Mouse (Mus musculus): ENCODE measurements around the gene Fat3. TPM values are rescaled to one million over a fixed set of nuclear protein-coding genes. Genes with fewer than 3 reads are reported as not detected.

Gene Fat3
- polyA plus RNA-seq, 1 experiment from 2014 or later: 1.8 TPM

DNA sequence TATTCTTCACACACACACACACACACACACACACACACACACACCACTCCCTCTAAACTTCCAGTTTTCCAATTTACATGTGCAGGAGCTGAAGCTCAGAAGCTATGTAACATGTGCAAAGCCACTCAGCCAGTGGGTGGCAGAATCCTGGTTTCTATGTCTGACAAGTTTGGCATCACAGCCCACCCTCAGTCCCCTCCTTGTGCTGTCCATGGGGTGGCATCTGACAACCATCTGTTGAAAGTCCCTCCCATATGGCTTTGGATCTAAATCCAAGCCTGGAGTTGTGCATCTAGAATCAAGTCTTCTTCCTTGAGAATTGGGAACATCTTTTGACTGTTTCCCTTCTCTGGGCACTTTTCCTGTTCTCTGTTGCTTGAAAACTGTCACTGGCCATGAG lies 464.7 kb downstream of the Fat3 start:
- Histone ChIP-seq H3K4me2 (ENCODE audit: low read length) (no peak overlapping the region), H3K27ac (replicated peaks in 1 of 2; ENCODE audit: control insufficient read depth in 1 of 2, insufficient read depth in 1 of 2, low read depth in 2 of 2, low read length in 2 of 2) (no peak overlapping the region), H3K36me3 (ENCODE audit: control insufficient read depth, insufficient read depth, low read length) (no peaks in the 10 kb centered on the region), H3K9ac (ENCODE audit: low read length) (no peak overlapping the region), H3K9me3 (ENCODE audit: control insufficient read depth, low read length) (no peaks in the 10 kb centered on the region), H3K27me3 (ENCODE audit: control insufficient read depth, insufficient read depth, low read length) (no peaks in the 10 kb centered on the region), H3K4me3 (ENCODE audit: control insufficient read depth in 1 of 2, insufficient read depth in 1 of 2, low read depth in 1 of 2, low read length in 2 of 2) (no peak overlapping the region), H3K4me1 (ENCODE audit: control insufficient read depth in 2 of 2, insufficient read depth in 2 of 2, low read length in 2 of 2) (peaks cover 0 to 2% of the 10 kb centered on the region in 2 experiments; a peak in 2 of 4 replicates)
- ATAC-seq (ENCODE audit: insufficient number of reproducible peaks, insufficient read depth, low FRiP score, low read depth): no peak

GRCm38 (mm10) chr9:16029715-16030285 lies 471.3 kb downstream of the Fat3 start:
- WGBS: 88% methylated on average over 11 of the region's 11 CpGs
- no peak overlapping the region for H3K27ac ChIP-seq (replicated peaks in 1 of 2; ENCODE audit: control insufficient read depth in 1 of 2, insufficient read depth in 1 of 2, low read depth in 2 of 2, low read length in 2 of 2)
- no peaks in the 10 kb centered on the region for H3K4me1 ChIP-seq (ENCODE audit: control insufficient read depth in 2 of 2, insufficient read depth in 2 of 2, low read length in 2 of 2)

DNA sequence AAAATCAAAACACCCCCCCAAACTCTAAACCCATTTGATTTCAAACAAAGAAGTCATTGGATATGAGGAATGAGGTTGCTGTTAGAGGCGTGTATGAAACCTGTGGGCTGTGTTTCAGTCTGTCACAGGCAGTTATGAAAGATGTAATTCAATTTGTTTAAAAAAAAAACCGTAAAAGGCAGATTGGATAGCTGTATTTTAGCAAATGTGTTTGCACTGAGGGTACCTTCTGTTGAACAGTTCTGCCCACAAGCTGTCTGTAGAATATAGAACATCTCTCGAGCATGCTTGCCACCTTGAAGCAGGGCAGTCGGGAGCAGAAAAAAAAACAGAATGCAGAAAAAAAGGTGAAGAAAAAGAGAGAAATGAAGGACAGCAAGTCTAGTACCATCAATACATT lies 472.0 kb downstream of the Fat3 start:
- H3K36me3 ChIP-seq (ENCODE audit: control insufficient read depth, insufficient read depth, low read length): no peaks in the 10 kb centered on the region
- H3K9ac ChIP-seq (ENCODE audit: low read length): no peak overlapping the region
- 83% methylated on average over 4 of the region's 4 CpGs for WGBS
- no peak overlapping the region for H3K27ac ChIP-seq (replicated peaks in 1 of 2; ENCODE audit: control insufficient read depth in 1 of 2, insufficient read depth in 1 of 2, low read depth in 2 of 2, low read length in 2 of 2)
- H3K9me3 ChIP-seq (ENCODE audit: control insufficient read depth, low read length): no peaks in the 10 kb centered on the region
- H3K27me3 ChIP-seq (ENCODE audit: control insufficient read depth, insufficient read depth, low read length): no peaks in the 10 kb centered on the region
- H3K4me1 ChIP-seq (ENCODE audit: control insufficient read depth in 2 of 2, insufficient read depth in 2 of 2, low read length in 2 of 2): 0 out of 4 replicates have a peak, but pooled peaks cover 1% of the 10 kb centered on the region in 2 experiments
- no peak overlapping the region for H3K4me3 ChIP-seq (ENCODE audit: control insufficient read depth in 1 of 2, insufficient read depth in 1 of 2, low read depth in 1 of 2, low read length in 2 of 2)
- ATAC-seq (ENCODE audit: insufficient number of reproducible peaks, insufficient read depth, low FRiP score, low read depth): no peak
- no peak overlapping the region for H3K4me2 ChIP-seq (ENCODE audit: low read length)

More at GRCm38 (mm10) chr9:16029715-16030285, 471.3 kb downstream of the Fat3 start:
- H3K9ac ChIP-seq (ENCODE audit: low read length): no peak overlapping the region
- no peaks in the 10 kb centered on the region for H3K9me3 ChIP-seq (ENCODE audit: control insufficient read depth, low read length)
- H3K36me3 ChIP-seq (ENCODE audit: control insufficient read depth, insufficient read depth, low read length): no peaks in the 10 kb centered on the region
- no peaks in the 10 kb centered on the region for H3K27me3 ChIP-seq (ENCODE audit: control insufficient read depth, insufficient read depth, low read length)
- H3K4me2 ChIP-seq (ENCODE audit: low read length): no peak overlapping the region
- H3K4me3 ChIP-seq (ENCODE audit: control insufficient read depth in 1 of 2, insufficient read depth in 1 of 2, low read depth in 1 of 2, low read length in 2 of 2): no peak overlapping the region
- no peak for ATAC-seq (ENCODE audit: insufficient number of reproducible peaks, insufficient read depth, low FRiP score, low read depth)

DNA sequence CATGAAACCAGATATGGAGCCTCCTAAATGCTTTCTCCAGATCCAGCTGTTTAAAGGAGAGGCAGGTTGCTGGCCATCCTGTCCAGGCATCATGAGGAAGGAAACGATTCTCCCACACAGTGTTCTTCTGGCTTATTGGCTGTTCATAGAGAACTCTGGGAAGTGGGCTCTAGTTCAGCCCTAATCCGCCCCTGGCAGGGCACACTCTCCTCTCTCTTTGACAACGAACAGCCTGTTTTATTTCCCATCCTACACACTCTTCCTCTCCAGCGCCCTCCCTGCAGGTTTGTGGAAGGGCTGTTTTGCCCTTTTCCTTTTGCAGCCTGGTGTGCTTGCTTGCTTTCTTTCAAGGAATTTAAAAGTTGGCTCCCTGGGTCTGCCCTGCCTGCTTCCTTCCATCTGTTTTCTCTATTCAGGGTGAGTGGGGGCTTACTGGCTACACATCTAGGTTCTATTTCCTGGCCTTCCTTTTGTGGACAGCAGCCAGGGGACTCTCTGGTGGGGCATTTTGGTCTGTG lies 472.6 kb downstream of the Fat3 start:
- H3K36me3 ChIP-seq (ENCODE audit: control insufficient read depth, insufficient read depth, low read length): no peaks in the 10 kb centered on the region
- H3K27me3 ChIP-seq (ENCODE audit: control insufficient read depth, insufficient read depth, low read length): no peaks in the 10 kb centered on the region
- ATAC-seq (ENCODE audit: insufficient number of reproducible peaks, insufficient read depth, low FRiP score, low read depth): no peak
- no peak overlapping the region for H3K4me3 ChIP-seq (ENCODE audit: control insufficient read depth in 1 of 2, insufficient read depth in 1 of 2, low read depth in 1 of 2, low read length in 2 of 2)
- no peaks in the 10 kb centered on the region for H3K9me3 ChIP-seq (ENCODE audit: control insufficient read depth, low read length)
- H3K27ac ChIP-seq (replicated peaks in 1 of 2; ENCODE audit: control insufficient read depth in 1 of 2, insufficient read depth in 1 of 2, low read depth in 2 of 2, low read length in 2 of 2): 0 out of 4 replicates have a peak overlapping the region, but pooled peaks of 1 of the 2 experiments have one; percentile 2
- no peak overlapping the region for H3K4me2 ChIP-seq (ENCODE audit: low read length)
- no peak overlapping the region for H3K9ac ChIP-seq (ENCODE audit: low read length)
- 59% methylated on average over 4 of the region's 4 CpGs for WGBS
- H3K4me1 ChIP-seq (ENCODE audit: control insufficient read depth in 2 of 2, insufficient read depth in 2 of 2, low read length in 2 of 2): 0 out of 4 replicates have a peak, but pooled peaks cover 2 to 3% of the 10 kb centered on the region in 2 experiments

GRCm38 (mm10) chr9:16026054-16026453 lies 475.0 kb downstream of the Fat3 start:
- ATAC-seq (ENCODE audit: insufficient number of reproducible peaks, insufficient read depth, low FRiP score, low read depth): no peak
- Histone ChIP-seq H3K4me1 (ENCODE audit: control insufficient read depth in 2 of 2, insufficient read depth in 2 of 2, low read length in 2 of 2) (0 out of 4 replicates have a peak, but pooled peaks cover 2 to 3% of the 10 kb centered on the region in 2 experiments), H3K27ac (replicated peaks in 1 of 2; ENCODE audit: control insufficient read depth in 1 of 2, insufficient read depth in 1 of 2, low read depth in 2 of 2, low read length in 2 of 2) (no peak overlapping the region), H3K4me2 (ENCODE audit: low read length) (no peak overlapping the region), H3K36me3 (ENCODE audit: control insufficient read depth, insufficient read depth, low read length) (no peaks in the 10 kb centered on the region), H3K27me3 (ENCODE audit: control insufficient read depth, insufficient read depth, low read length) (no peaks in the 10 kb centered on the region), H3K4me3 (ENCODE audit: control insufficient read depth in 1 of 2, insufficient read depth in 1 of 2, low read depth in 1 of 2, low read length in 2 of 2) (no peak overlapping the region), H3K9me3 (ENCODE audit: control insufficient read depth, low read length) (no peaks in the 10 kb centered on the region), H3K9ac (ENCODE audit: low read length) (no peak overlapping the region)
- 76% methylated on average over 4 of the region's 4 CpGs for WGBS

- no peak overlapping the region for H3K27ac ChIP-seq (replicated peaks in 1 of 2; ENCODE audit: control insufficient read depth in 1 of 2, insufficient read depth in 1 of 2, low read depth in 2 of 2, low read length in 2 of 2)
- no peak overlapping the region for H3K4me3 ChIP-seq (ENCODE audit: control insufficient read depth in 1 of 2, insufficient read depth in 1 of 2, low read depth in 1 of 2, low read length in 2 of 2)
- no peaks in the 10 kb centered on the region for H3K36me3 ChIP-seq (ENCODE audit: control insufficient read depth, insufficient read depth, low read length)
- WGBS: 89% methylated on average over 7 of the region's 7 CpGs
- H3K27me3 ChIP-seq (ENCODE audit: control insufficient read depth, insufficient read depth, low read length): no peaks in the 10 kb centered on the region
- H3K4me2 ChIP-seq (ENCODE audit: low read length): no peak overlapping the region
- no peak overlapping the region for H3K9ac ChIP-seq (ENCODE audit: low read length)
- 0 out of 4 replicates have a peak, but pooled peaks cover 2 to 3% of the 10 kb centered on the region in 2 experiments for H3K4me1 ChIP-seq (ENCODE audit: control insufficient read depth in 2 of 2, insufficient read depth in 2 of 2, low read length in 2 of 2)
- H3K9me3 ChIP-seq (ENCODE audit: control insufficient read depth, low read length): no peaks in the 10 kb centered on the region
- no peak for ATAC-seq (ENCODE audit: insufficient number of reproducible peaks, insufficient read depth, low FRiP score, low read depth)
These were observed 476.4 kb downstream of the Fat3 start for GRCm38 (mm10) chr9:16024706-16025105.

GRCm38 (mm10) chr9:16014115-16014514 lies 487.0 kb downstream of the Fat3 start:
- 70% methylated on average over 2 of the region's 2 CpGs for WGBS
- Histone ChIP-seq H3K27ac (replicated peaks in 1 of 2; ENCODE audit: control insufficient read depth in 1 of 2, insufficient read depth in 1 of 2, low read depth in 2 of 2, low read length in 2 of 2) (no peak overlapping the region), H3K4me1 (ENCODE audit: control insufficient read depth in 2 of 2, insufficient read depth in 2 of 2, low read length in 2 of 2) (no peaks in the 10 kb centered on the region), H3K9ac (ENCODE audit: low read length) (no peak overlapping the region), H3K27me3 (ENCODE audit: control insufficient read depth, insufficient read depth, low read length) (no peaks in the 10 kb centered on the region), H3K4me3 (ENCODE audit: control insufficient read depth in 1 of 2, insufficient read depth in 1 of 2, low read depth in 1 of 2, low read length in 2 of 2) (no peak overlapping the region), H3K4me2 (ENCODE audit: low read length) (no peak overlapping the region), H3K9me3 (ENCODE audit: control insufficient read depth, low read length) (no peaks in the 10 kb centered on the region), H3K36me3 (ENCODE audit: control insufficient read depth, insufficient read depth, low read length) (no peaks in the 10 kb centered on the region)
- no peak for ATAC-seq (ENCODE audit: insufficient number of reproducible peaks, insufficient read depth, low FRiP score, low read depth)

DNA sequence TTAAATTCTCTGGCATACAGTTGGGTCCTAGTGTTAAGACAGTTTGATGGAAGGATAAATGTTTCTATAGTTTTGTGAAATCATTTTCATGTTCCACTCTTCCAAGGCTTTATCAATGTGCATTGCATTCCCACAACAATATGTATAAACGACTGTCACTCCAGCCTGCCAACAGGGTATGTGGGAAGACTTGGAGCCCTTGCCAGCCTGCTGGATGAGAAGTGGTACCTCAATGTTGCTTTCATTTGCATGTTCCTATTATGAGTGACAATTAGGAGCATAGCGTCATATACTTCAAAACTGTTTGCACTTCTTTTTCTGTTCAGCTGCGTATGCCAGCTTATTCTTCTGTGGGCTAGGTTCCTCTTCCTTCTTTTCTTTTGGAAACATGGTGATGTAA lies 489.7 kb downstream of the Fat3 start:
- Histone ChIP-seq H3K9ac (ENCODE audit: low read length) (no peak overlapping the region), H3K36me3 (ENCODE audit: control insufficient read depth, insufficient read depth, low read length) (no peaks in the 10 kb centered on the region), H3K4me3 (ENCODE audit: control insufficient read depth in 1 of 2, insufficient read depth in 1 of 2, low read depth in 1 of 2, low read length in 2 of 2) (no peak overlapping the region), H3K27ac (replicated peaks in 1 of 2; ENCODE audit: control insufficient read depth in 1 of 2, insufficient read depth in 1 of 2, low read depth in 2 of 2, low read length in 2 of 2) (no peak overlapping the region), H3K9me3 (ENCODE audit: control insufficient read depth, low read length) (no peaks in the 10 kb centered on the region), H3K4me2 (ENCODE audit: low read length) (no peak overlapping the region), H3K4me1 (ENCODE audit: control insufficient read depth in 2 of 2, insufficient read depth in 2 of 2, low read length in 2 of 2) (no peaks in the 10 kb centered on the region), H3K27me3 (ENCODE audit: control insufficient read depth, insufficient read depth, low read length) (no peaks in the 10 kb centered on the region)
- ATAC-seq (ENCODE audit: insufficient number of reproducible peaks, insufficient read depth, low FRiP score, low read depth): no peak
- 87% methylated on average over 3 of the region's 3 CpGs for WGBS
